Mouse (Mus musculus): ENCODE data around the gene Abcc1. TPM values are rescaled to one million over a fixed set of nuclear protein-coding genes. Genes with fewer than 3 reads are reported as not detected.
A peak's percentile ranks its signal among the peaks of the same experiment; 100 is the strongest.

The Abcc1 gene
- polyA plus RNA-seq, 1 experiment = 78.6 TPM

DNA sequence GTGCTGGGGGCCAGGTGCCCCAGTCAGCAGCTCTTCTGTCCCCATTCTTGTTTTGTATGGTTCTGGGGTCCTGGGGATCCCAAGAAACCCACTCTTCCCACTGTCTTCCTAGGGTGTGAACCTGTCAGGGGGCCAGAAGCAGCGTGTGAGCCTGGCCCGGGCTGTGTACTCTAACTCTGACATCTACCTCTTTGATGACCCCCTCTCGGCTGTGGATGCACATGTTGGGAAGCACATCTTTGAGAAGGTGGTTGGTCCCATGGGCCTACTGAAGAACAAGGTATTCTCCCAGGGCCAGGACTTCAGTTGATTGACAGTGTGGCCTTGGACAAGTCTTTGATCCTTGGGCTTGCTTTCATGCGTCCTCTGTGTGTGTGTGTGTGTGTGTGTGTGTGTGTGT is 86.0 kb downstream of the Abcc1 start:
- H3K27ac ChIP-seq (ENCODE audit: insufficient read depth, low read length) = no peak overlapping the region
- no peak overlapping the region for H3K4me3 ChIP-seq (ENCODE audit: insufficient read depth, low read length)
- TF ChIP-seq POLR2A (IDR thresholded peaks at IDR 0.05; ENCODE audit: low read depth, low read length) = no peak
- TF ChIP-seq CTCF (IDR thresholded peaks at IDR 0.05; ENCODE audit: borderline replicate concordance, insufficient read depth, low read length) = no peak
- H3K4me1 ChIP-seq (ENCODE audit: control insufficient read depth, insufficient read depth, low read length) = peaks cover 18% of the 10 kb centered on the region

- Histone ChIP-seq H3K4me1 (ENCODE audit: control insufficient read depth, insufficient read depth, low read length) (peaks cover 17% of the 10 kb centered on the region), H3K27ac (ENCODE audit: insufficient read depth, low read length) (no peak overlapping the region), H3K4me3 (ENCODE audit: insufficient read depth, low read length) (no peak overlapping the region)
- TF ChIP-seq CTCF (IDR thresholded peaks at IDR 0.05; ENCODE audit: borderline replicate concordance, insufficient read depth, low read length) (no peak), POLR2A (IDR thresholded peaks at IDR 0.05; ENCODE audit: low read depth, low read length) (no peak)
Observed at GRCm38 (mm10) chr16:14448307-14448706, 86.9 kb downstream of the Abcc1 start.

DNA sequence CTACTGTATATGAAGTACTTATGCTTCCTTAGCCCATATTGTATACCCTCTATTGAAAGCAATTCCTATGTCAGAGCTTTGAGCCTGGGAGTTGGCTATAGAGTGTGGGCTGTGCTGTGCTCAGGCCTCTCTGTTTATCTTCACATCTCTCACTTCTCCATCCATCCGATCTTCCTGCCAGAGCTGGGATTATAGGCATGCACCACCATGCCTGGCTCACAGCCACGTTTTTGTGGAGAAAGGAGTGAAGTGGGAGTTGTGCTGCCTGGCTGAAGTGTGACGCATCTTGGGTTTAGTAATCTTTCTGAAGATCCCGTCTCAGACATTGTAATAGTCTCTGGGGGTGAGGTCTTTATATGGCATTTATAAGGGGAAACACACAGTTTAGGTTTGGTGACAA is 88.5 kb downstream of the Abcc1 start:
- no peak overlapping the region for H3K4me3 ChIP-seq (ENCODE audit: insufficient read depth, low read length)
- H3K4me1 ChIP-seq (ENCODE audit: control insufficient read depth, insufficient read depth, low read length) = peaks cover 9% of the 10 kb centered on the region
- TF ChIP-seq POLR2A (IDR thresholded peaks at IDR 0.05; ENCODE audit: low read depth, low read length) (no peak), CTCF (IDR thresholded peaks at IDR 0.05; ENCODE audit: borderline replicate concordance, insufficient read depth, low read length) (no peak)
- peak overlapping the region; percentile 79; the same call in 1 of the 2 replicates for H3K27ac ChIP-seq (ENCODE audit: insufficient read depth, low read length)

DNA sequence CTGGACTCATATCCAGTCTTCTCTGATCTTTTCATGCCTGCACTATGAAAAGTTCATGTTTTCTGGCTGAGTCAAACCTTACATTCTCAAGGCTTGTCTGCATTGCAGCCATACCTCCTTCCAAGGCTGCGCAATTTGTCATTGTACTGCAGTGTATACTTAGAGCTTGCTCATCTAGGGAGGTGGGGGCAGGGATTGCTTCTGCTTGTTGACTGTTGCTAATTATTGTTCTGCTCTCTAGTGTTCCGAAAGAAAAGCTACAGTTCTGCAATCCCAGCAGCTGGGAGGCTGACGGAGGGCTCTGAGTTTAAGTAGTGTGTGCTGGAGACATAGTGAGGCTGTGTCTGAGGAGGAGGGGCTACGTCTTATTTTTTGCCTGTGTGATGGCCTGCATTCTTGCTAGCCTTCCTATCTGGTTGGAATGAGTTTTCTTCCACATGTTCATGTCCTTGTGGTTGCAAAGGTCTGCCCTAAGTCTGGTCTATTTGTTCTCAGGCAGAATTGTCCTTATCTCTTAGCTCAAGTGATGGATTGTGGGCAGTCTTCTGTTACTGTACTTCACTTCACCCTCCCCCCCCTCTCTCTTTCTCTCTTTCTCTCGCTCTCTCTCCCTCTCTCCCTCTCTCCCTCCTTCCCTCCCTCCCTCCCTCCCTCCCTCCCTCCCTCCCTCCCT is 90.2 kb downstream of the Abcc1 start:
- Histone ChIP-seq H3K4me1 (ENCODE audit: control insufficient read depth, insufficient read depth, low read length) (peaks cover 9% of the 10 kb centered on the region), H3K4me3 (ENCODE audit: insufficient read depth, low read length) (no peak overlapping the region), H3K27ac (ENCODE audit: insufficient read depth, low read length) (peak overlapping the region; percentile 86)
- TF ChIP-seq POLR2A (IDR thresholded peaks at IDR 0.05; ENCODE audit: low read depth, low read length) (no peak), CTCF (IDR thresholded peaks at IDR 0.05; ENCODE audit: borderline replicate concordance, insufficient read depth, low read length) (no peak)

DNA sequence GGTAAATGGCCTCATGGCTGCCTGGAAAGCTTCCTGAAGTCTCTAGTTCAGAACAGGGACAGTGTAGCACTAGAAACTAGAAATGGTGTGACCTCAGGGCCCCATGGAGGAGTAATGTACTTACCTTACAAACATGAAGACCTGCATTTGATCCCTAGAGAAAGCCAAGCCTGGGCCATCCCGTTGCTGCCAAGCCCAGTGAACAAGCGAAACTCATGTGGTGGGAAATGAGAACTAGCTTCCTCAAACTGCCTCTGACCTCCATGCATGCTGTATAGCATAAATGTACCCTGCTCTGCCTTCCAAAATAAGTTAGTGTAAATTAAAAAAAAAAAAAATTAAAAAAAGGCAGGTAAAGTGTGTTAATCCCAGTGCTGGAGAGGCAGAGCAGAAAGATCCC is 101.2 kb downstream of the Abcc1 start:
- TF ChIP-seq CTCF (IDR thresholded peaks at IDR 0.05; ENCODE audit: borderline replicate concordance, insufficient read depth, low read length) = no peak
- no peak for TF ChIP-seq POLR2A (IDR thresholded peaks at IDR 0.05; ENCODE audit: low read depth, low read length)
- Histone ChIP-seq H3K4me1 (ENCODE audit: control insufficient read depth, insufficient read depth, low read length) (no peaks in the 10 kb centered on the region), H3K4me3 (ENCODE audit: insufficient read depth, low read length) (no peak overlapping the region), H3K27ac (ENCODE audit: insufficient read depth, low read length) (no peak overlapping the region)

- no peak overlapping the region for H3K27ac ChIP-seq (ENCODE audit: insufficient read depth, low read length)
- no peaks in the 10 kb centered on the region for H3K4me1 ChIP-seq (ENCODE audit: control insufficient read depth, insufficient read depth, low read length)
- no peak for TF ChIP-seq POLR2A (IDR thresholded peaks at IDR 0.05; ENCODE audit: low read depth, low read length)
- no peak for TF ChIP-seq CTCF (IDR thresholded peaks at IDR 0.05; ENCODE audit: borderline replicate concordance, insufficient read depth, low read length)
- H3K4me3 ChIP-seq (ENCODE audit: insufficient read depth, low read length) = no peak overlapping the region
Observed at GRCm38 (mm10) chr16:14465016-14465415, 103.7 kb downstream of the Abcc1 start.

DNA sequence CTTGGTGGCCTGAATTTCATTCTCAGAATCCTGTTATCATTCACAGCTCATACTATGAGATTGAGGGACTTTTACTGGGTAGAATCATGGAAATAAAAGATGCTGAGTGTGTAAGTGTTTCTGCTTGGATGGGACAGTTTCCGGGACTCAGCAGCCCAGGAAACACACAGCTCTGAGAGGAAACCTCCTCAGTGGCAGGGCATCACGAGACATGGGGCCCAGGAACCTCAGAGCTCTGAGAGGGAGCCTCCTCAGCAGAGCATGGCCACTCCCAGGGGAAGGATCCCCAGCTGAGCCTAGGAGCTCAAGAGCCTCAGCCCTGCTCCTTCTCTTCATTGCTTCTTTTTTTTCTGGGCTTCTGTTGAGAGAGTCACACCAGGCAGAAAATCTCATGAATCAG is 107.0 kb downstream of the Abcc1 start:
- H3K4me1 ChIP-seq (ENCODE audit: control insufficient read depth, insufficient read depth, low read length) = no peaks in the 10 kb centered on the region
- TF ChIP-seq CTCF (IDR thresholded peaks at IDR 0.05; ENCODE audit: borderline replicate concordance, insufficient read depth, low read length) = no peak
- no peak for TF ChIP-seq POLR2A (IDR thresholded peaks at IDR 0.05; ENCODE audit: low read depth, low read length)
- H3K4me3 ChIP-seq (ENCODE audit: insufficient read depth, low read length) = no peak overlapping the region
- H3K27ac ChIP-seq (ENCODE audit: insufficient read depth, low read length) = no peak overlapping the region

- TF ChIP-seq POLR2A (IDR thresholded peaks at IDR 0.05; ENCODE audit: low read depth, low read length) = no peak
- no peak for TF ChIP-seq CTCF (IDR thresholded peaks at IDR 0.05; ENCODE audit: borderline replicate concordance, insufficient read depth, low read length)
- Histone ChIP-seq H3K27ac (ENCODE audit: insufficient read depth, low read length) (no peak overlapping the region), H3K4me1 (ENCODE audit: control insufficient read depth, insufficient read depth, low read length) (no peaks in the 10 kb centered on the region), H3K4me3 (ENCODE audit: insufficient read depth, low read length) (no peak overlapping the region)
Observed at GRCm38 (mm10) chr16:14468841-14469240, 107.5 kb downstream of the Abcc1 start.

DNA sequence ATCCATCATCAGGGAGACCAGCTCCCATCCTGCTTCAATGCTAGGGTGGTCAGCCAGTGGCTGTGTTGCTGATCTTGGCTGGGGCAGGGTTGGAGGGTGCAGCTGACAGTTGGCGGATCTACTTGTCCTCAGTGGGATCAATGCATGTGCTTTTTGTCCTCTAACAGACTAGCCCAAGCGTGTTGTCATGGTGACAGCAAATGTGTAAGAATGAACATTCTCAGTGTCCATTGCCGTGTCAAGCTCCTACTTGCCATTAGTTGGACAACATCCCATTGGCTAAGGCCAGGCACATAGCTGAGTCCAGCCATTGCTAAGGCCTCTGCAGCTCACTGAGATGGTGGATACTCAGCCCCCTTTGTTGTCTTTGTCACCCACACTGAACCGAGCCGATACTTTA is 110.8 kb downstream of the Abcc1 start:
- H3K4me1 ChIP-seq (ENCODE audit: control insufficient read depth, insufficient read depth, low read length) = no peaks in the 10 kb centered on the region
- H3K4me3 ChIP-seq (ENCODE audit: insufficient read depth, low read length) = no peak overlapping the region
- H3K27ac ChIP-seq (ENCODE audit: insufficient read depth, low read length) = no peak overlapping the region
- TF ChIP-seq POLR2A (IDR thresholded peaks at IDR 0.05; ENCODE audit: low read depth, low read length) (no peak), CTCF (IDR thresholded peaks at IDR 0.05; ENCODE audit: borderline replicate concordance, insufficient read depth, low read length) (no peak)

GRCm38 (mm10) chr16:14473686-14474085 is 112.3 kb downstream of the Abcc1 start:
- H3K27ac ChIP-seq (ENCODE audit: insufficient read depth, low read length) = no peak overlapping the region
- no peak overlapping the region for H3K4me3 ChIP-seq (ENCODE audit: insufficient read depth, low read length)
- H3K4me1 ChIP-seq (ENCODE audit: control insufficient read depth, insufficient read depth, low read length) = no peaks in the 10 kb centered on the region
- TF ChIP-seq CTCF (IDR thresholded peaks at IDR 0.05; ENCODE audit: borderline replicate concordance, insufficient read depth, low read length) = no peak
- no peak for TF ChIP-seq POLR2A (IDR thresholded peaks at IDR 0.05; ENCODE audit: low read depth, low read length)
